Mouse (Mus musculus): ENCODE data around the gene Iqcg. TPM values are rescaled to one million over a fixed set of nuclear protein-coding genes. Genes with fewer than 3 reads are reported as not detected.

Gene Iqcg
- 1.4 and 2.1 TPM in 2 replicates for polyA plus RNA-seq (2015; fragmentation: Nextera tagmentation; extraction: Ambion mirVana)

DNA sequence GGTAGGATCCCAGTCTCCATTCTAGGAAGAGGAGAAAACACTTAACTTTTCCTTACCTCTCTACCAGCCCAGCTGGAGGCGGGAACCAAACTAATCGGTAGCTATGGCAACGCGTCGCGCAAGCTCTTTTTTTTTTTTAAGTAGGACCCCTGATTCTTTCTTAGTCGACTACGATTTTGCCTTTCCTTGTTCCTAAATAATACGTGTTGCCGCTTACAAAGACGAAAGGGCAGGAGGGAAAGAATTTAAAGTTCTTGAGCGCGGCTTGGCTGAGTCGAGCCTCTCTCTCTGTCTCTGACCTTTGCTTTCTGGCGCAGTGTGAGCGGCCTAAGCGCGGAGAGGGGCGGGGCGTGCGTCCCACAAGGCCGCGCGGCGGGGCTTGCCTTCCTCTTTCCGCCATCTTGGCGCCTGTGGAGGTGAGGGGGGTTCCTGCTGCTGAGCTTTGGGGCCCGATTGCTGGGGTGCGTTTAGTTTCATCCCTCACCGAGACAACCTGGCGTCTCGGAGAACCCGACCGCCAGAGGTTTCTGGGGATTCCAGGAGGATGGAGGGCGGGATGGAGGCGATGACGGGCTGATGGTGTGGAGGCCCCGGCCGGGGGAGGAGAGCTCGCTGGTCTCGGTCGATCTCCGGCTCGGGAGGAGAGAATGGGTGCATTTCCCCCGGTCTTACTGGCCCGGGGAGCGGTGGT, at the start of gene Iqcg, which contains the start of gene Rpl35a:
Gene Iqcg (minus strand): TSS at position 124 of the 691 bp plus-strand sequence.
Gene Rpl35a (plus strand): TSS at position 359 of the 691 bp plus-strand sequence.

GRCm38 (mm10) chr16:33062024-33062681, 6.1 kb upstream of the Iqcg start, which contains the start of gene Lmln:
Gene Lmln, plus strand, starts transcription at chr16:33062521.

MicroRNAs encoded within 50 kb of the gene (microRNA counts, 519-probe panel; counts per million panel counts)
- microRNA mmu-miR-1947, result 88.3 counts per million

Other genes with a start within 250 kb of the Iqcg start
- gene Smbd1, start 245.7 kb downstream of the Iqcg start, polyA plus RNA-seq (2015; fragmentation: Nextera tagmentation; extraction: Ambion mirVana), result not detected in 2 replicates
- 35.7 and 35.9 TPM in 2 replicates for gene Fyttd1, start 178.7 kb downstream of the Iqcg start, polyA plus RNA-seq (2015; fragmentation: Nextera tagmentation; extraction: Ambion mirVana)
- 6.4 and 8.3 TPM in 2 replicates for gene Rubcn, start 178.5 kb downstream of the Iqcg start, polyA plus RNA-seq (2015; fragmentation: Nextera tagmentation; extraction: Ambion mirVana)
- gene Lrch3, start 142.1 kb downstream of the Iqcg start, polyA plus RNA-seq (2015; fragmentation: Nextera tagmentation; extraction: Ambion mirVana), result 8.4 and 10.9 TPM in 2 replicates
- gene Rpl35a, start 235 bp upstream of the Iqcg start, polyA plus RNA-seq (2015; fragmentation: Nextera tagmentation; extraction: Ambion mirVana), result 911 and 964 TPM in 2 replicates
- gene Lmln, start 6.3 kb upstream of the Iqcg start, polyA plus RNA-seq (2015; fragmentation: Nextera tagmentation; extraction: Ambion mirVana), result 0.61 and 0.72 TPM in 2 replicates
- 7.7 and 9.4 TPM in 2 replicates for gene Osbpl11, start 128.9 kb upstream of the Iqcg start, polyA plus RNA-seq (2015; fragmentation: Nextera tagmentation; extraction: Ambion mirVana)
- gene Snx4, start 195.2 kb upstream of the Iqcg start, polyA plus RNA-seq (2015; fragmentation: Nextera tagmentation; extraction: Ambion mirVana), result 37.4 and 45.8 TPM in 2 replicates